Mouse (Mus musculus) 3134 (cell line): Measurements from ENCODE around the gene Itga9.

Experiments used
- DNase-seq: peaks from one replicate; pipeline ENCODE4 v3.0.0-alpha.2; 2011; ENCODE audit warnings: low spot score; ENCODE audit not compliant: insufficient read length; ENCODE audit errors: extremely low read depth

Itga9 gene

DNA sequence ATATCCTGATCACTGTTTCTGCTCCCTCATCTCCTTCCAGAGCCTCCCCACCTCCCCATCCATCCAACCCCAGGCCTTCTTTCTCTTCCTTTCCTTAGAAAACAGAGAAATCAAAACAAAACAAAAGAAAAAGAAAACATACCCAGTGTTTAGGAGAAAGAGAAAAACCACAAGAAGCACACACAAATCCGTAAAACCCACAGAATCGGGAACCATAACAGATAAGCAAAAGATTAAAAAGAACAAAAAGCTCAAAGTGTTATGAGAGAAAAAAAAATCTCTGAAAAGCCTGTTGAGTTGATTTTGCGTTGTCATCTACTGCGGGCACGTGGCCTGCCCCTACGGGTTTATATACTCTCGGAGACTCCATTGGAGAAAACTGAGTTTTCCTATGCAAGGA lies 77.0 kb downstream of the Itga9 start:
- no peak for DNase-seq

DNA sequence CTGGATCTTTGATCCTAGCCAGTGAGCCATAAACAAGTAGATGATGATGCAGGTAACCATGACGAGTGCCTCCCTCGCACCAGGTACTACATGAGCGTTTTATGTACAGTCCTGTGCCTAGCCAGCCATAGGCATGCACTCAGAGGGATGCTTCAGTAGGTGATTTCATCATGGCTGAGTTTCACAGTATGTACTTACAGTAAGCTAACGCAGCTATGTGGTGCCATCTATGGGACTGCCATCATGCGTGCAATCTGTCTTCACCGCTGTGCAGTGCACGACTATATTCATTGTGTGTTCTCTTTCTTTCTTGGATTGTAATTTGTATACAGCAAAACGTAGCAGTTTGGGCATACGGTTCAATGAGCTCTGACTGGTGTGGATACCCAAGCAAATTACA lies 77.9 kb downstream of the Itga9 start:
- DNase-seq = no peak

DNA sequence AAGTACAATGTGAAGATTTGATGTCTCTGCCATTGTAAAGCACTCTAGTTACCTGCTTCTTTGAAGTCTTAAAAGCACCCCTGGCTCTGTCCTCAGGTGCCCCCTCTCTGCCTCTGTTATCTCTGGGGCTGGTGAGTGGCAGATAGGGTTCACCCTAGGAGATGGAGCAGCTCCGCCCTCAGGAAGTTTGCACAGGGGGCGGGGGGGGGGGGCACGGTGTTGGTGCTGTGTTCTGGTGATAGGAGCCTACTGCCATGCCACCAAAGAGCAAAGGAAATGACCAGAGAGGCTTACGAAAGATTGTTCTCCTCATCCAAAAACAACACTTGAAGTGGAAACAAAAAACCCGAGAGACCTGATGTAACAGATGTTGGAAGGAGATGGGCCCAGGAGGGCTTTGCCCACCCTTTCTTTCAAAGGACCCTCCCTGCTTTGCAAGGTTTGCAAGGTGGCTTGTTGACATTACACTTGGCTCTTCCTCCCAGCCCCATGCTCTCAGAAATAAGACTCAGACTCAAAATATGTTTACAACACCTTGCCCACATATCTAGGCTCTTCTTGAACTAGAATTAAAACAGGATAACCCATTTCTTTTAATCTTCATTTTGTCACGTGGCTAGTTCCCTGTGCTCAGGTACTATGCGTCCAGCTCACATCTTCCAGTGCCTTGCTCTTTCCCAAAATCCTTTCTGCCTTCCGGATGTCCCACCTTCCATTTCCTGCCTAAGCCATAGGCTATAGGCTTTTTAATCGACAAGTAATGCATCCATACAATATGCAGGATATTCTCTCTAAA lies 79.9 kb downstream of the Itga9 start:
- no peak for DNase-seq

DNA sequence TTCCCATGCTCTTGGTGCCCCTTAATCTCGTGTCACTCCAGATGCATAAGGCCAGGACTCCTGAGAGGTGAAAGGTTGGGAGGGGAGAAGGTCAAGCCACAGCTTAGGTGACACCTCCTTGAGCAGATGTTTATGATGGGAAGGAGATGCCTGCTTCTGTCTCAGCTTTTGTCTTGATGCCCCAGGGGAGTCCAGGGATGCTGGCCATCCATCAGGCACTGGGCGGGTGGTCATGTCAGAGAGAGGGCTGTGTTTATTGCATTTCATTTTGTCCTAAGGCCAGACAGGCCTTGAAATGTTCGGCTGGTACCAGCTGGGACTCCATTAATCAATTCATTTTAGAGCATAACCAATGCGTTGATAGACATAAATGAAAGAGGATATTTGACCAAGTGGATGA lies 81.8 kb downstream of the Itga9 start:
- DNase-seq = no peak

DNA sequence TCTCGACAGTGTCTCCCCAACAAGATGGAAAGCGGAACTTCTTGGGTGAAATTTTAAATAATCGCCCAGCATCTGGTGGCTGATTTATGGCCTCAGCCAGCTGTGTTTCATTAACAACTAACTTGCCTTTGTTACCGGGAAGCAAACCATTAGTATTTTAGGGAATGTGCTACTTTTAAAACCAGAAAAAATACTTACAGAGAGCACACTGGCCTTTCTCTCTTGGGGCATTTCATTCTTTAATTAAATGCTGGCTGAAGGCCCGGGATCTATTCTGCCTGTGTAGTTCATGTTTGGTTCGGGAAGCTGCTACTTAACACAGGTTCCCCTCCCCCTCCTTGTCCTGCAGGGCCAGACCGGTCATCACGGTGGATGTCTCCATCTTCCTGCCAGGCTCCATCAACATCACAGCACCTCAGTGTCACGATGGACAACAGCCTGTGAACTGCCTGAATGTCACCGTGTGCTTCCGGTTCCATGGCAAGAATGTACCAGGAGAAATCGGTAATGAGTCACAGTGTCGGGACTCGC lies 82.5 kb downstream of the Itga9 start:
- DNase-seq = no peak

DNA sequence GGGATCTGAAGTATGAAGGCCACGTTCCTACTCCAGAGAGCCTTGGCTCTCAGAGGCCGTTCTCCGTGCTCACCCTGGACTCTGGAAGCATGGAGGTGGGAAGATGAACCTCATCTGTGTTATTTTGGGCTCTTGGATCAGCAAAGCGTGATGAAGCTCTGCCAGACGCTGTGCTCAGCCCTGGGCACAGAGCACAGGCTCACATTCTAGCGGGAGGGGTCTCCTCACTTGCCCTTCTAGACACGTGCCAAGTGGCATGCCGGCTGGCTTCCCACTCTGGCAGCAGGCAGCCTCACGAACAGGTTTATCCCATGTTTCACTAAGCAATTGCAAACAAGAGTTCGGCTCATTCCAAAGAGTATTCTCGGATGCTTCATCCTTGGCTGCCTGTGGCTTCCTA lies 86.8 kb downstream of the Itga9 start:
- DNase-seq = no peak

DNA sequence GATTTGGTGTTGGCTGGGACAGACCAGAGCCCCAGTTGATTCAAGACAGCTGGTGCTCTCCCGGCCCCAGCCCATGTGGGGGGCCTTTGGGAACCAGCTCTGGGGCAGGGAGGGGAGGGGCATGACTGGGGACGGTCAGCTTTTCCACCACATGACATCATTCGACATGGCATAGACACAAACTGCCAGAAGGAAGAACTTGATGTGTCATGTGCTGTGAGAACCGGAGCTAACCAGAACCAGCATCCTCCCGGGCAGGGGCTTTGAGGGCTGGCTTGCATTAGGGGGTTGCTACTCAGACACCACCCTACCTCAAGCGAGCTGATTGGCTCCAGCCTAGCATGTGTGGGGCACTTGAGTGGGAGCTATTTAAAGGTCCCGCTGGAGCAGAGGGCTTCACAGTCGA lies 87.9 kb downstream of the Itga9 start:
- DNase-seq = no peak

DNA sequence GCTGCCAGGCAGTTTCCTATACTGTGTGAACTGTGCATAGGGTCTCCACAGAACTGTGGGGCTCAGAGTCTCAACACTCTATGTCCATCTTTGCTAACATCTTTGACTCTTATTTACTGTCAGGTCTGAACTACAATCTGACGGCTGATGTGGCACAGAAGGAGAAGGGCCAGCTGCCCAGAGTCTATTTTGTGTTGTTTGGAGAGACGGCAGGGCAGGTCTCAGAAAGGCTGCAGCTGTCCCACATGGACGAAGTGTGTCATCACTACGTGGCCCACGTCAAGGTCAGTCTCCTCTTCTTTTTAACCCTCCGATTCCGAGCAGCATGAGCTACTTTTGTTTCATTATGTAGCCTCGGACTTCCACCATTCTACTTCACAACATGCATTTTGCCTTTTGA lies 91.7 kb downstream of the Itga9 start:
- DNase-seq = no peak

DNA sequence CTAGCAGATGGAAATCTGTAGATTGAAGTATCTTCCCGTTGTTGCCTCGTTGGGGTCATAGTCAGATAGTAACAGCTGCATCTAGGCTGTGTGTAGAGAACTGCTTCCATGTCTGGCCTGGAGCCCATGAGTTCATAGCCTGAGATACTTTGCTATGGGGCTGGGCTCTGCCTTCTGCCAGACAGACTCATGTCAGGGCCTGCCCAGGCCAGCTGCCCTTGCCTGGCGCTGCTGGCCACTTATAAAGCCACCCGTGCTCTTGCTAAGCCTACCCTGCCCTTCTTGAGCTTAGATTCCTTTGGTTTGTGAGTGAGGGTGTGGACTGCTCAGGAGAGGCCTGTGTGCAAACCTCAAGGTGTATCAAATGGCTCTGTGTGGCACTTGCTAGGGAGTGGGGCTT lies 93.2 kb downstream of the Itga9 start:
- DNase-seq = no peak

DNA sequence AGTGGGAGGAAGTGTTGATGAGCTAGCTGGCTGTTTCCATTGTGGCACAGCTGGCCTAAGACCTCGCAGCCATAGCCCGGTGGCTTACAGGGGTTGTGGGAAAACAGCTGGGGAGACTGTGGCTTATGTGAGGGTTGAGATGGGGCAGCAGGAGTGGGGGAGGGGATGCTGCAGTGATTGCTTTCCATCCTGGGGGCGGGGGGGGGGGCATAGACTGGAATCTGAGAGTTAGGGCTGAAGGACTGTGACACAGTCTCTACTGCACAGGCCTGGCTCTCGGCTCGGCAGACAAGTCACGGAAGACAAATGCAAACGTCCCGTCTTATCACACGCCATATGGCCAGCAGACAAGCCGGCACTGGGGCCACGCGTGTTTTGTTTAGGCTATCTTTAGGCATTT lies 94.4 kb downstream of the Itga9 start:
- no peak for DNase-seq

DNA sequence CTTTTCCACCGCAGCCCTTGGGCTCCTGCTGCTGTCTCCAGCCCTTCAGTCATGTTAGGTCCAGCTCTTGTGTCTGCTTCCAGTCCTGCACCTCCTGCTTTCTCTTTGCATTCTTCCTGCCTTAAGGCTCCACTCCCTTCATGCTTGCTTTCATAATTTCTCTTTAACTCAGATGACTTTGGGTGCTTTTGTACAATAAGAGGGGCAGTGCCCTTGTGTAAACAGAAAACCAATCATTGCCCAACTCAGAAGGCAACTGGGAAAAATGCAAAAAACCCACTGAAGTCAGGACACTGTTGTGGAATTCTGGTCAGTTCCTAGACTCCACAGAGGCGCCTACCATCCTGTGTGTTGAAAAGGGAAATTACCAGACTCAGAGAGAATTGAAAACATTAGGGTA lies 95.3 kb downstream of the Itga9 start:
- no peak for DNase-seq

DNA sequence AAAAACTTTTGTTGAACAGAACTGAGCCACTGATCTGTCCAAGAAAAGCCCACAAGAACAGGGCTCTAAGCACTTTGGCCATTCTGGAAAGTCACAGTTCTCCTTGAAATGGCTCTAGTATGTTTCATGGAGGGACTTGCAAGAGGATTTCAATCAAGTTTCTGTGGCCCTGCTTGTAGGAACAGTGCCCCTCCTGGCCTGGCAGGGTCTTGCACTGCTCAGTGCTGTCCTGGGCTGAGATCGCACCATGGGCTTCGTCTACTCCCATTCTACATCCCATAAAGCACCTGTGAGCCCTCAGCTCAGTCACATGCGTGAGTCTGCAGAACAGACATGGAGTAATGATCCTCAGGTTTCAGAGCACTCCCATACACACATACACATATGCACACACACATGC lies 96.7 kb downstream of the Itga9 start:
- no peak for DNase-seq

DNA sequence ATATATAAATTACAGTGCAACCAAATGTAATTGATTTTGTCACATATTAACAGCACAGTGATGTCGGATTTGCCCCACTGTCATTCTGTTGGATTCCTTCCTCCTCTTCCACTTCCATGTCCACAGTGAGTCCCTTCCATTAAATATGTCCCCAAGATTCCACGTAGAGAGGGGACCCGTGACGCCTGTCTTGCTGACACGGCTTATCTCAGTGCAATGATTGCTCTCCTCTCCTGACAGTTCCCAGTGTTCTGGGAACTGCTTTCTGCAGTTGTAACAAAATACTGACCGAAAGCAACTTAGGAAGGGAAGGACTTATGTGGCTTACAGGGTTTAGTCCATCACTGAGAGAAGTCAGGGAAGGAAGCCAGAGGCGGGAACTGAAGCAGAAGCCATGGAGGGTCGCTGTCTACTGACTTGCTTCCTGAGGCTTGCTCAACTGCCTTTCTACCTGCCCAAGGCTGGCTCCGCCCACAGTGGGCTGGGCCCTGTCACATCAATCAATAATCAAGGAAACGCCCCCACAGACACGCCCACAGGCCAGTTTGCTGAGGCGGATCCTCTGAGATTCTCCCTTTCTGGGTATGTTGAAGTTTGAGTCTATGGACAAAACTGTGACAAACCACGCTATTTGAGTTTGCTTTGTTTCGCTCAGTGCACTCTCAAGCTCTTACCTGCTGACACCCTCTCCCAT lies 99.0 kb downstream of the Itga9 start:
- DNase-seq = no peak

DNA sequence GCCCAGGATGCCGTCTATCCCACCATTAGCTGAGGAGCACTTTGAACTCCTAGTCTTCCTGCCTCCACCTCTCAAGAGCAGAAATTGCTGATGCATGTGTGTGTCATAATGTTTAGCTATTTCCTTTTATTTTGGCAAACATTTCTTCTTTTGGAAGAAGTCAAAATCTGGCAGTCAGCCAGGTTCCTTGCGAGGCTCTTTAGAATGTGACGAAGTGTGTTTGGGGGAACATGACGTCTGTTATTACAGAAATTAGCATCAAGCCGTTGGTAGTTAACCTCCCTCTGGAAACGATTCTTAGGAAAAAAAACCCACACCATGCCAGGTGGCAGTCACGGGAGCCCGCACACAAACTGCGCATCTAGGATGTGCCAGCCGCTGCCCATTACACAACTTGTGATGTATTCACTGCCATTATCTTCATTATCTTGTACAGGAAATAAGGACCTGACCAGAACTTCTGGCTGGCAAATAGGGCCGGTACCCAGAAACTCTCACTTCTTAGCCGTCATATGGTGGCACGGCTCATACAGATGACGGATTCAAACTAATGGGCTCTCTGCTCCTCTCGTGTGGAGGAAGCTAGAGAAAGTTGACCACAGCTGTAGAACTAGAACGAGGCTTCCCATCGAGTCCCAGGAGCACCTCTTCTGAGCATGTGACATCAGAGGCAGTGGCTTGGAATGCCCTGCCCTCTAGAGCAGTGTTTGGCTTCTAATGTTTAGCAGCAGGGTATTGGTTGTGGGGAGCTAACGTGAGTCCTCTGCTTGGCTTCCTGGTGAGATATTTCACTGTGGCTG lies 99.9 kb downstream of the Itga9 start:
- DNase-seq = no peak

DNA sequence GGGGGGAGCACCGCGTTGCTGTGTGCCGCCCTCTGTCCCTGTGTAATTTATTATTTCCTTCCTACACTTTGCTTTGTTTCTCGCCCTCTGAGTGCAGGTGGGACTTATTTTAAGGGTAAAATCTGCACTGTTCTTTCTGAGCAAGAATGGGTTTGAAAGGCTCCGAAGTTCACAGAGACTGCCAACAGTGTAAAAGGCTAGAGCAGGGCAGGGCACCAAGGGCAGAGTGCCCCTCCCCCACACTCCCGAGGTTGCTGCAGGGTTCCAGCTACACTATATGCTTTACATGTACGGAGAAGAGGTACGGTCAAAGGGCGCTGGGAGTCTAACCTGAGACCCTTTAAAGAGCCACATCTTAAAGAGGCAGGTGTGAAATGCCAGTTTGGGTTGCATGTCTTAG lies 104.1 kb downstream of the Itga9 start:
- no peak for DNase-seq

DNA sequence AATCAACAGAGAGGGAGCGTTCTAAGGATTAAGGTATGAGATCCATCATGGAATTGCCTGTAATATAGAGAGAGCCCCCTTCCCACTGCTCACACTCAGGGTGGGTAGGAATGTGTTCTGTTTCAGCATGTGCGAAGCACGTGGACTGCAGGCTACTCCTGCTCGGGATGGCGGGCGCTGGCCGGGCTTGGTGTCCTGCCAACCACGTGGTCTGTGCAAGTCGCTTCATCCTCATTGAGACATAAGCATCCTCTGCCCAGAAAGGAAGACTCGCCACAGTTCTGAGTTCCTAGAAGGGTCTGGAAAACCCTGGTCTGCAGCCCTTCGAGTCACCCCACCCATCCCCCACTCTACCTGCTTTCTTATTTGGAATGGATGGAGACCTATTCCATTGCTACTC lies 105.3 kb downstream of the Itga9 start:
- DNase-seq = no peak

DNA sequence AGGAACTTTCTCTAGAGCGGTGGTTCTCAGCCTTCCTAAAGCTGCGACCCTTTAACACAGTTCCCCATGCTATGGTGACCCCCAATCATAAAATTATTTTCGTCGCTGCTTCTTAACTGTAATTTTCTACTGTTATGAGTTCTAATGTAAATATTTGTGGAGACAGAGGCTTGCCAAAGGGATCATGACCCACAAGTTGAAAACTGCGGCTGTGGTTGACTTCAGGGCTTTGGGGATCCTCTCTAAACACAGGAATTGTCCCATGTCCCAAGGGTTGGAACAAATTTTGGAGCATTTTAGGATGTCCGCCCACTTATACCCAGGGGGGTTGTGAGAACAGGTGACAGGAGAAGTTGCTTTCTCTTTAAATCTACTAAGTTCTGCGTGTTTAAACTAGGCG lies 107.0 kb downstream of the Itga9 start:
- DNase-seq = no peak

DNA sequence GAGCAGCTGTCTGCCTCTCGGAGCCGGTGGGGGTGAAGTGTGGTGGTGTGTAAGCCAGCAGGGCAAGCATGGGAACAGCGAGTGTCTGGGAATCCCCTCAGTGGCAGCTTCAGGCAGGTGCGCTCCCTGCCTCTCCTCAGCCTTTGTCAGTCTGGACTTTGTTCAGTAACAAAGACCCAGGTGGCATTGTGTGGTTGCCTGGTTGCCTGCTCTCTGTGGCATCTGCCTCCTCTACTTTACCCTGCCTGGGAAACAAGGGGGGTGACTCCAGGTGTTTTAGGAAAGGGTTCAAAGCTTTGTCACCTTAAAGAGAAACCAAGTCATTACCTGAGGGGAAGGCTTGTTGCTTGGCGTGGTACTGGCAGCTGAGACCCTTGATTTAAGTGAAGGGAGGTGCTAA lies 108.0 kb downstream of the Itga9 start:
- no peak for DNase-seq

DNA sequence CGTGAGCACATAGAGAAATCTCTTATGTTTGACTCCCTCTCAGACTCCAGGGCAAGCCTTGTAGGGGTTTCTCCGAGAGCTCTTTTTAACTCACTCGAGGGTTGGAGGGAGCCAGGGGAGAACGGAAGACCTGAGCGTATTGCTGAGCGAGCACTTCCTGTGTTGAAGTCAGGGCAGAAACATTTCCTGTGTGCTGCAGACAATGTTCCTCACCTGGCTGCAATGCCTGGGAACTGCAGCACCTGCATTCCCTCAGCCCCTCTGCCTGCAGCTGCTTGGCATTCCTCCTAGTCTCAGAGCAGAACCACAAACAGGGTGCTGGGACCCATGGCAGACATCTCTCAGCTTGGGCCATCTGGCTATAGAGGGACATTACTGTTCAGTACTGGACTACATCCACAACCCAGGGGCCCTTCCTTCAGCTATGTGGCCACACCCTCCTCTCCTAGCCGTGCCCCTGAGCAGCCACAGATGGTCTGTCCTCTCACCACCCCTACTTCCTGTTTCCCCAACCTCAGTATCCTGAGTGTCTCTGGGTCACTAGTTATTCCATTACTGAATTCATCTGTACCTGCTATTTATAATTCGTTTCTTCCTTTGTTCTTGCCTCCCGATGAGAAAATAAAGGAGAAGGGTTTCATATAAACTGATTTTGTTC lies 109.6 kb downstream of the Itga9 start:
- no peak for DNase-seq

DNA sequence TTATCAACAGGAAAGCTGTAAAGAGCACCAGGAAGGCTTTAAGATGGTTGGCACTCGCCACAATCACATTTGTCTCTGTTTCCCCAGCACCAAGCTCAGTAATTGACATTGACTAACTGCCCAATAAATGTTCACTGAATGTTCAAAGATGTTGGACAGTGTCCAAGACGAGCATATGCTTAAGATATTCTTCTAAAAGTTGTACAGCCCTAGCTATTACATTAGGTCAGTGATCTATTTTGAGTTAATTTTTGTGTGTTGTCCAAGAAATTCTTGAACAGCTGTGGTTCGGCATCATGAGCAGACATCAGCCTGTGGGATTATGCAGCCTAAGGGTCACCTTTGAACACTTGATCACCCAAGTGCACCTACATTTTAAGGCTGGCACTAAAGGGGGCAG lies 110.9 kb downstream of the Itga9 start:
- no peak for DNase-seq

DNA sequence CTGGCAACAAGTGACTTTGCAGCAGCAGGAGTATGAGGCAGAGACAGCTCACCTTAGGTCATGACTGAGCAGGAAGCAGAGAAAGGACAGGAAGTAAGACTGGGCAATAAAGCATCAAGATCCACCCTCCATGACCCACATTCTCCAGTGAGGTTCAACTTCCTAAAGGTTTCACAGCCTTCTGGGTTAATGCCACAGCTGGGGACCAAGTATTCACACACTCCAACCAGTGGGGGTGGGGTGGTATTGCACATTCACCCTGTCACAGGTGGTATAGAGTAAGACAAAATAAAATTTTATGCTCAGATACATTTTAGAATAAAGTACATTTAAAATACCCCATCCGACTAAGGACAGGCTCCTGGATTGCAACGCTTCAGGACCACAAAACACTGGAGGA lies 112.0 kb downstream of the Itga9 start:
- no peak for DNase-seq
